Mouse (Mus musculus) MEL (cell line): ENCODE measurements around the gene Sap18b.

Source experiments
- CTCF ChIP-seq, 3 experiments: IDR thresholded peaks in 2 of 3; conservative IDR thresholded peaks in 1 of 3; 2 replicates each; pipeline ENCODE4 v1.5.1; 2011 to 2012; ENCODE audit warnings: low read length in 3 of 3, low read depth in 2 of 3, mild to moderate bottlenecking in 2 of 3, improper control_type of control experiment in 1 of 3, inconsistent platforms in 1 of 3, mixed read lengths in 1 of 3, moderate library complexity in 1 of 3; ENCODE audit not compliant: control insufficient read depth in 1 of 3, insufficient read depth in 1 of 3, poor library complexity in 1 of 3, severe bottlenecking in 1 of 3
- EP300 ChIP-seq, 2 experiments: IDR thresholded peaks; 2 replicates each; pipeline ENCODE4 v1.6.1; 2011; ENCODE audit warnings: improper control_type of control experiment in 2 of 2, low read length in 2 of 2, low read depth in 1 of 2, mild to moderate bottlenecking in 1 of 2
- MYB ChIP-seq: IDR thresholded peaks from 2 replicates; pipeline ENCODE4 v1.6.1; 2011; ENCODE audit warnings: mild to moderate bottlenecking, low read depth, low read length, improper control_type of control experiment
- NELFE ChIP-seq: IDR thresholded peaks from 2 replicates; pipeline ENCODE4 v1.6.1; 2011; ENCODE audit warnings: low read depth, low read length, improper control_type of control experiment
- POLR2A ChIP-seq, 2 experiments: IDR thresholded peaks; 2 replicates each; pipeline ENCODE4 v1.6.1; 2011 to 2012; ENCODE audit warnings: low read length in 2 of 2, mild to moderate bottlenecking in 2 of 2, control low read depth in 1 of 2, improper control_type of control experiment in 1 of 2, low read depth in 1 of 2, moderate library complexity in 1 of 2; ENCODE audit not compliant: control insufficient read depth in 1 of 2, insufficient read depth in 1 of 2, poor library complexity in 1 of 2
- RCOR1 ChIP-seq: IDR thresholded peaks from 2 replicates; pipeline ENCODE4 v1.6.1; 2012; ENCODE audit warnings: low read depth, mild to moderate bottlenecking, inconsistent platforms, low read length, improper control_type of control experiment
- SIN3A ChIP-seq: IDR thresholded peaks from 2 replicates; pipeline ENCODE4 v1.6.1; 2012; ENCODE audit warnings: low read length, improper control_type of control experiment, inconsistent platforms
- TAL1 ChIP-seq: IDR thresholded peaks from 2 replicates; pipeline ENCODE4 v1.6.1; 2012; ENCODE audit warnings: mild to moderate bottlenecking, inconsistent platforms, low read length, moderate library complexity, mixed read lengths
- USF1 ChIP-seq: IDR thresholded peaks from 2 replicates; pipeline ENCODE4 v1.6.1; 2014; ENCODE audit warnings: low read depth, mild to moderate bottlenecking, inconsistent platforms, low read length, improper control_type of control experiment, moderate library complexity
- ZKSCAN1 ChIP-seq: IDR thresholded peaks from 2 replicates; pipeline ENCODE4 v1.6.1; 2012; ENCODE audit warnings: low read depth, mild to moderate bottlenecking, inconsistent platforms, low read length, improper control_type of control experiment, moderate library complexity

DNA sequence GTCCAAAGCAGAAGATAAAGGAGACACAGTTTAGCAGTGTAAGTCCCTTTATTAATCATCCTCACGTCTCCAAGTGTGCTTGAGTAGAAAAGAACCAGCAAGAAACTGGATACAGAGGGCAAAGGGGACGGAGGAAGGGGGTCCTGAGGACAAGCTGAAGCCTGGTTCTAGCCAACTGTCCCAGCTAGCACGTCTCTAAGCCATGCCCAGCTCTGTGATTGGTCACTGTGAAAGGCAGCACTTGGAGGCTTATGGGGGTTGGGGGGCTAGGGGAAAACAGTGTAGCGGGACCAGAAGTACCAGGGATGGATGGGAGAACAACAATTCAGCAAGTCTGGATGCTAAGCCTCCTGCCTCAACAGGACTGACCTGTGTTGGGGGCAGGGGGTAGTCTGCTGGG is 10.7 kb downstream of the Sap18b start:
- no peak for TF ChIP-seq RCOR1
- no peak for TF ChIP-seq POLR2A (IDR thresholded peaks at IDR 0.05; ENCODE audit: control insufficient read depth in 1 of 2, insufficient read depth in 1 of 2, low read depth in 1 of 2, low read length in 2 of 2, poor library complexity in 1 of 2)
- no peak for TF ChIP-seq MYB
- no peak for TF ChIP-seq ZKSCAN1
- no peak for TF ChIP-seq NELFE
- TF ChIP-seq SIN3A = no peak
- no peak for TF ChIP-seq USF1
- no peak for TF ChIP-seq CTCF (IDR thresholded peaks at IDR 0.05 in 2 of 3, conservative IDR thresholded peaks at IDR 0.05 in 1 of 3; ENCODE audit: control insufficient read depth in 1 of 3, insufficient read depth in 1 of 3, low read depth in 2 of 3, low read length in 3 of 3, poor library complexity in 1 of 3, severe bottlenecking in 1 of 3)
- no peak for TF ChIP-seq TAL1
- TF ChIP-seq EP300 (IDR thresholded peaks at IDR 0.05; ENCODE audit: low read depth in 1 of 2, low read length in 2 of 2) = no peak
